Mouse (Mus musculus) heart, embryonic 11.5 days (tissue): Measurements from ENCODE around the gene Ckm. TPM values are rescaled to one million over a fixed set of nuclear protein-coding genes. Genes with fewer than 3 reads are reported as not detected.

Experiments used
- ATAC-seq: fragments of 200-750 bp; cut with Nextera tagmentation; replicated peaks from 2 replicates; pipeline ENCODE4 v1.8.0; 2017; ENCODE audit warnings: moderate library complexity; ENCODE audit not compliant: insufficient number of reproducible peaks, low FRiP score, low TSS enrichment
- H3K27ac ChIP-seq: fragments of 300-500 bp; sonication (generic); 2 replicates; pipeline ENCODE4 v1.5.1; 2014; ENCODE audit warnings: mild to moderate bottlenecking, low read depth, low read length
- H3K27me3 ChIP-seq: fragments of 300-500 bp; sonication (generic); 2 replicates; pipeline ENCODE4 v1.6.1; 2014; ENCODE audit warnings: mild to moderate bottlenecking, low read length, mixed read lengths; ENCODE audit not compliant: control insufficient read depth, insufficient read depth
- H3K36me3 ChIP-seq: fragments of 300-500 bp; sonication (generic); 2 replicates; pipeline ENCODE4 v1.6.1; 2014; ENCODE audit warnings: mild to moderate bottlenecking, low read length, moderate library complexity, mixed read lengths; ENCODE audit not compliant: control insufficient read depth, insufficient read depth
- H3K4me1 ChIP-seq: fragments of 300-500 bp; sonication (generic); 2 replicates; pipeline ENCODE4 v1.6.1; 2014; ENCODE audit warnings: low read length; ENCODE audit not compliant: control insufficient read depth, insufficient read depth
- H3K4me2 ChIP-seq: fragments of 300-500 bp; sonication (generic); 2 replicates; pipeline ENCODE4 v1.6.1; 2014; ENCODE audit warnings: mild to moderate bottlenecking, moderate library complexity
- H3K4me3 ChIP-seq: fragments of 300-500 bp; sonication (generic); 2 replicates; pipeline ENCODE4 v1.5.1; 2014; ENCODE audit warnings: low read depth, low read length
- H3K9ac ChIP-seq: fragments of 300-500 bp; sonication (generic); 2 replicates; pipeline ENCODE4 v1.6.1; 2014; ENCODE audit warnings: mild to moderate bottlenecking, low read depth, low read length, moderate library complexity
- H3K9me3 ChIP-seq: fragments of 300-500 bp; sonication (generic); replicated peaks from 2 replicates; pipeline ENCODE4 v1.6.1; 2016; ENCODE audit warnings: low read length; ENCODE audit not compliant: control insufficient read depth
- WGBS: fragments of 180-500 bp; shearing (Covaris S2); extraction: QIAGEN DNeasy Blood & Tissue Kit; methylation state at CpG from one replicate; pipeline ENCODE4 v1.1.7; 2014; ENCODE audit not compliant: insufficient replicate concordance; 5-methylcytosine and 5-hydroxymethylcytosine counted together
- polyA plus RNA-seq: library from polyadenylated mRNA; unstranded; fragments of >200 nt; fragmentation: Nextera tagmentation; extraction: Ambion mirVana; gene quantifications from 2 replicates; pipeline ENCODE4 v1.2.1, GENCODE M21; 2014

Gene Ckm
- polyA plus RNA-seq, 1 experiment from 2014 or later = 11.0 TPM

GRCm38 (mm10) chr7:19361720-19362119 lies 42.9 kb upstream of the Ckm start:
- 9% methylated on average over 16 of the region's 16 CpGs for WGBS
- Histone ChIP-seq H3K36me3 (peaks cover 7% of the 10 kb centered on the region), H3K27ac (peak overlapping the region; percentile 93), H3K4me2 (peak overlapping the region; percentile 99), H3K9me3 (no peaks in the 10 kb centered on the region), H3K4me3 (peak overlapping the region; percentile 71), H3K9ac (peak overlapping the region; percentile 79), H3K4me1 (peaks cover 30% of the 10 kb centered on the region), H3K27me3 (peaks cover 7% of the 10 kb centered on the region; the same call in 1 of the 2 replicates)
- no peak for ATAC-seq

GRCm38 (mm10) chr7:19362276-19362675 lies 42.3 kb upstream of the Ckm start:
- H3K9ac ChIP-seq = peak overlapping the region; percentile 79
- no peaks in the 10 kb centered on the region for H3K9me3 ChIP-seq
- H3K27me3 ChIP-seq = peaks cover 7% of the 10 kb centered on the region; the same call in 1 of the 2 replicates
- 24% methylated on average over 4 of the region's 4 CpGs for WGBS
- H3K36me3 ChIP-seq = 0 out of 2 replicates have a peak, but pooled peaks cover 2% of the 10 kb centered on the region
- peaks cover 30% of the 10 kb centered on the region for H3K4me1 ChIP-seq
- H3K4me3 ChIP-seq = peak overlapping the region; percentile 71
- peak overlapping the region; percentile 99 for H3K4me2 ChIP-seq
- ATAC-seq = peak; percentile 25; the same call in 1 of the 2 replicates
- peak overlapping the region; percentile 93 for H3K27ac ChIP-seq

- Histone ChIP-seq H3K9me3 (no peaks in the 10 kb centered on the region), H3K36me3 (no peaks in the 10 kb centered on the region), H3K27me3 (peaks cover 7% of the 10 kb centered on the region; the same call in 1 of the 2 replicates), H3K4me3 (0 out of 2 replicates have a peak overlapping the region, but pooled peaks have one; percentile 8), H3K4me2 (peak overlapping the region; percentile 99), H3K9ac (no peak overlapping the region), H3K27ac (peak overlapping the region; percentile 93), H3K4me1 (peaks cover 26% of the 10 kb centered on the region)
- no peak for ATAC-seq
- WGBS = 4% methylated on average over 18 of the region's 18 CpGs
Observed at GRCm38 (mm10) chr7:19363881-19364280, 40.7 kb upstream of the Ckm start.

- 66% methylated on average over 4 of the region's 4 CpGs for WGBS
- ATAC-seq = no peak
- H3K9me3 ChIP-seq = no peaks in the 10 kb centered on the region
- no peaks in the 10 kb centered on the region for H3K36me3 ChIP-seq
- peaks cover 12% of the 10 kb centered on the region for H3K27me3 ChIP-seq
- no peak overlapping the region for H3K27ac ChIP-seq
- no peak overlapping the region for H3K9ac ChIP-seq
- H3K4me1 ChIP-seq = peaks cover 26% of the 10 kb centered on the region
- H3K4me3 ChIP-seq = no peak overlapping the region
- H3K4me2 ChIP-seq = no peak overlapping the region
Observed at GRCm38 (mm10) chr7:19365376-19365775, 39.2 kb upstream of the Ckm start.

GRCm38 (mm10) chr7:19368380-19368779 lies 36.2 kb upstream of the Ckm start:
- 20% methylated on average over 16 of the region's 16 CpGs for WGBS
- Histone ChIP-seq H3K9ac (no peak overlapping the region), H3K4me2 (no peak overlapping the region), H3K4me1 (peaks cover 7% of the 10 kb centered on the region), H3K4me3 (no peak overlapping the region), H3K9me3 (no peaks in the 10 kb centered on the region), H3K27ac (no peak overlapping the region), H3K36me3 (peaks cover 4% of the 10 kb centered on the region; the same call in 1 of the 2 replicates), H3K27me3 (peaks cover 10% of the 10 kb centered on the region)
- ATAC-seq = no peak

- 0 out of 2 replicates have a peak, but pooled peaks have one; percentile 9 for ATAC-seq
- Histone ChIP-seq H3K4me2 (peak overlapping the region; percentile 58), H3K9ac (0 out of 2 replicates have a peak overlapping the region, but pooled peaks have one; percentile 47), H3K36me3 (peaks cover 4% of the 10 kb centered on the region), H3K27me3 (peaks cover 5% of the 10 kb centered on the region; the same call in 1 of the 2 replicates), H3K4me1 (no peaks in the 10 kb centered on the region), H3K27ac (no peak overlapping the region), H3K4me3 (peak overlapping the region; percentile 32), H3K9me3 (no peaks in the 10 kb centered on the region)
- 15% methylated on average over 46 of the region's 46 CpGs for WGBS
Observed at GRCm38 (mm10) chr7:19369823-19370425, 34.7 kb upstream of the Ckm start.

GRCm38 (mm10) chr7:19373367-19373766 lies 31.2 kb upstream of the Ckm start:
- Histone ChIP-seq H3K27me3 (peaks cover 5% of the 10 kb centered on the region; the same call in 1 of the 2 replicates), H3K4me3 (no peak overlapping the region), H3K9me3 (no peaks in the 10 kb centered on the region), H3K27ac (no peak overlapping the region), H3K4me2 (no peak overlapping the region), H3K4me1 (no peaks in the 10 kb centered on the region), H3K36me3 (peaks cover 6% of the 10 kb centered on the region), H3K9ac (no peak overlapping the region)
- ATAC-seq = no peak
- WGBS = 98% methylated on average over 2 of the region's 2 CpGs

GRCm38 (mm10) chr7:19375368-19375767 lies 29.2 kb upstream of the Ckm start:
- Histone ChIP-seq H3K4me1 (no peaks in the 10 kb centered on the region), H3K36me3 (peaks cover 6% of the 10 kb centered on the region), H3K4me2 (no peak overlapping the region), H3K9ac (no peak overlapping the region), H3K4me3 (no peak overlapping the region), H3K27ac (no peak overlapping the region), H3K27me3 (no peaks in the 10 kb centered on the region; the same call in 1 of the 2 replicates), H3K9me3 (no peaks in the 10 kb centered on the region)
- no peak for ATAC-seq
- WGBS = 72% methylated on average over 14 of the region's 18 CpGs

GRCm38 (mm10) chr7:19376019-19376418 lies 28.6 kb upstream of the Ckm start:
- Histone ChIP-seq H3K9ac (no peak overlapping the region), H3K4me3 (no peak overlapping the region), H3K27me3 (no peaks in the 10 kb centered on the region), H3K9me3 (no peaks in the 10 kb centered on the region), H3K27ac (no peak overlapping the region), H3K4me1 (no peaks in the 10 kb centered on the region), H3K36me3 (peaks cover 6% of the 10 kb centered on the region), H3K4me2 (no peak overlapping the region)
- WGBS = 77% methylated on average over 4 of the region's 4 CpGs
- ATAC-seq = no peak
